16 mouse cellular contexts compared by ENCODE assay signal in genomic region chr7:112300141-112300540, GRCm38 (mm10).
DNase-seq lines count a peak whose midpoint lies in the region; ATAC-seq and TF ChIP-seq lines count a peak whose summit lies in the region.
"Had no signal": no experiment of that assay in that cellular context is flagged by ENCODE, and none has a peak within 500 bp of the region (broad histone marks: within the 10 kb centered on the region; RNA-seq: fewer than 3 reads in every experiment).

No protein-coding gene starts in this region.

- H3K27ac ChIP-seq in heart, postnatal 0 days (ENCODE audit: low read depth): peak overlapping the region; percentile 96
- peak overlapping the region; percentile 92 for H3K27ac ChIP-seq in lung, embryonic 16.5 days (ENCODE audit: low read length)
- H3K27ac ChIP-seq in forebrain, postnatal 0 days (ENCODE audit: low read depth, low read length): no peak overlapping the region
- H3K27ac ChIP-seq: hindbrain, embryonic 10.5 days had no signal

- no peak for TF ChIP-seq CTCF in heart, postnatal 0 days (IDR thresholded peaks at IDR 0.05; ENCODE audit: low read depth)
- TF ChIP-seq CTCF in forebrain, postnatal 0 days (IDR thresholded peaks at IDR 0.05; ENCODE audit: low read depth): no peak

- TF ChIP-seq EP300 in heart, postnatal 0 days (IDR thresholded peaks at IDR 0.05; ENCODE audit: low read depth): no peak

- ATAC-seq in heart, postnatal 0 days (ENCODE audit: insufficient read depth, low read depth): no peak
- no peak for ATAC-seq in lung, embryonic 16.5 days (ENCODE audit: low read depth)
- no peak for ATAC-seq in forebrain, postnatal 0 days
- ATAC-seq: intestine, embryonic 16.5 days; midbrain, embryonic 16.5 days had no signal

- H3K36me3 ChIP-seq in heart, postnatal 0 days (replicated peaks; ENCODE audit: control insufficient read depth, insufficient read depth, low read length): peaks cover 24% of the 10 kb centered on the region
- no peaks in the 10 kb centered on the region; the same call in 1 of the 2 replicates for H3K36me3 ChIP-seq in lung, embryonic 16.5 days (ENCODE audit: control insufficient read depth, insufficient read depth, low read length)
- H3K36me3 ChIP-seq in forebrain, postnatal 0 days (ENCODE audit: insufficient read depth): no peaks in the 10 kb centered on the region; the same call in 1 of the 2 replicates
- H3K36me3 ChIP-seq: embryonic facial prominence, embryonic 10.5 days; hindbrain, embryonic 10.5 days; liver, embryonic 15.5 days had no signal

- WGBS in heart, postnatal 0 days: 41% methylated on average over 5 of the region's 5 CpGs
- 45% methylated on average over 5 of the region's 5 CpGs for WGBS in lung, embryonic 16.5 days
- WGBS in forebrain, postnatal 0 days: 84% methylated on average over 5 of the region's 5 CpGs

- no peak overlapping the region for H3K4me3 ChIP-seq in heart, postnatal 0 days (ENCODE audit: low read depth, low read length)
- H3K4me3 ChIP-seq in lung, embryonic 16.5 days (ENCODE audit: low read length): no peak overlapping the region
- H3K4me3 ChIP-seq in forebrain, postnatal 0 days (ENCODE audit: low read depth, low read length): no peak overlapping the region
- H3K4me3 ChIP-seq: embryonic facial prominence, embryonic 10.5 days; hindbrain, embryonic 10.5 days; liver, embryonic 15.5 days had no signal

- no peaks in the 10 kb centered on the region for H3K27me3 ChIP-seq in heart, postnatal 0 days (ENCODE audit: control insufficient read depth, insufficient read depth, low read length)
- H3K27me3 ChIP-seq in lung, embryonic 16.5 days (ENCODE audit: control insufficient read depth, insufficient read depth, low read depth, low read length): no peaks in the 10 kb centered on the region
- no peaks in the 10 kb centered on the region for H3K27me3 ChIP-seq in forebrain, postnatal 0 days (ENCODE audit: insufficient read depth, low read length)
- H3K27me3 ChIP-seq: liver, embryonic 15.5 days had no signal

- peaks cover 62% of the 10 kb centered on the region for H3K4me1 ChIP-seq in heart, postnatal 0 days (ENCODE audit: control insufficient read depth, insufficient read depth)
- H3K4me1 ChIP-seq in lung, embryonic 16.5 days (replicated peaks; ENCODE audit: control insufficient read depth, insufficient read depth, low read length): peaks cover 44% of the 10 kb centered on the region
- H3K4me1 ChIP-seq in forebrain, postnatal 0 days (ENCODE audit: insufficient read depth): 0 out of 2 replicates have a peak, but pooled peaks cover 5% of the 10 kb centered on the region

- no peak overlapping the region for H3K9ac ChIP-seq in heart, postnatal 0 days (replicated peaks; ENCODE audit: low read depth, low read length)
- no peak overlapping the region for H3K9ac ChIP-seq in lung, embryonic 16.5 days (ENCODE audit: low read length)
- no peak overlapping the region for H3K9ac ChIP-seq in forebrain, postnatal 0 days
- H3K9ac ChIP-seq: liver, embryonic 15.5 days had no signal

- DNase-seq in cerebellum, adult 11 months: peak; percentile 56
- DNase-seq in cerebellum, postnatal 4 days (ENCODE audit: low spot score in 2 of 2): no peak
- no peak for DNase-seq in heart, postnatal 0 days (ENCODE audit: low spot score)
- no peak for DNase-seq in heart, postnatal 4 days
- DNase-seq in lung, postnatal 14 days: no peak
- no peak for DNase-seq in thymus, postnatal 4 days
- DNase-seq in forebrain, postnatal 0 days: no peak
- DNase-seq: adrenal gland, adult 2 months; retina, postnatal 1 day; spleen, adult 18-20 months had no signal

- no peak overlapping the region for H3K4me2 ChIP-seq in heart, postnatal 0 days (ENCODE audit: low read depth, low read length)
- no peak overlapping the region for H3K4me2 ChIP-seq in lung, embryonic 16.5 days (ENCODE audit: low read depth, low read length)
- H3K4me2 ChIP-seq in forebrain, postnatal 0 days (ENCODE audit: low read depth): no peak overlapping the region
- H3K4me2 ChIP-seq: liver, embryonic 15.5 days had no signal

- no peaks in the 10 kb centered on the region for H3K9me3 ChIP-seq in heart, postnatal 0 days (replicated peaks; ENCODE audit: control insufficient read depth, low read length)
- H3K9me3 ChIP-seq in lung, embryonic 16.5 days (ENCODE audit: control insufficient read depth, low read length): no peaks in the 10 kb centered on the region
- H3K9me3 ChIP-seq in forebrain, postnatal 0 days (ENCODE audit: low read length): no peaks in the 10 kb centered on the region
- H3K9me3 ChIP-seq: embryonic facial prominence, embryonic 10.5 days; hindbrain, embryonic 10.5 days; liver, embryonic 15.5 days had no signal
